Mouse (Mus musculus): ENCODE measurements around the gene Ipo4.

DNA sequence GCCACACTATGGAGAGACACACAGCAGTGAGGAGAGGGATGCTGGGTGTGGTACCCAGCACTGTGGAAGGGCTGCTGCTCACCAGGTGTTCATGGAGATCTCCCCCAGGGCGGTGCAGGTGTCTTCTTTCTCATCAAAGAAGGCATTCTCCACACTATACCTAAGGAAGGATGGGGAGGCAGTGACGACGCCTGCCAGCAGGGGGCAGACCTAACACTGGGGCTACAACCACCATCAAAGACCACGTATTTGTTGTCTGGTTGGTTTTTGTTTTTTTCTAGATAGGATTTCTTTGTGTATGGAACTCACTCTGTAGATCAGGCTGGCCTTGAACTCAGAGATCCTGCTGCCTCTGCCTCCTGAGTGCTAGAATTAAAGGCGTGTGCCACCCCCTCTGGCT, 6.4 kb downstream of the Ipo4 start:
- TF ChIP-seq CTCF (IDR thresholded peaks at IDR 0.05; ENCODE audit: insufficient read depth, low read depth, low read length) (no peak), POLR2A (IDR thresholded peaks at IDR 0.05; ENCODE audit: insufficient read depth, low read depth, low read length) (no peak)

Data from olfactory bulb, adult 2 months (tissue).